Mouse (Mus musculus): ENCODE data around the gene Fut11. TPM values are rescaled to one million over a fixed set of nuclear protein-coding genes. Genes with fewer than 3 reads are reported as not detected.
"Not testable (repeated sequence)": the region's sequence is repeated elsewhere in the genome, so short reads cannot be mapped to it uniquely, and the experiment has no call there.

Fut11 gene
- polyA plus RNA-seq, 1 experiment, result 2.1 TPM

- Histone ChIP-seq H3K36me3 (ENCODE audit: control insufficient read depth, insufficient read depth, low read length) (no peaks in the 10 kb centered on the region), H3K4me1 (ENCODE audit: control insufficient read depth, insufficient read depth, low read length) (no peaks in the 10 kb centered on the region; the same call in 1 of the 2 replicates)
These were observed 8.1 kb downstream of the Fut11 start, which contains the start of gene Chchd1 for GRCm38 (mm10) chr14:20702741-20703381. Chchd1 (plus strand) TSS chr14:20703006.

DNA sequence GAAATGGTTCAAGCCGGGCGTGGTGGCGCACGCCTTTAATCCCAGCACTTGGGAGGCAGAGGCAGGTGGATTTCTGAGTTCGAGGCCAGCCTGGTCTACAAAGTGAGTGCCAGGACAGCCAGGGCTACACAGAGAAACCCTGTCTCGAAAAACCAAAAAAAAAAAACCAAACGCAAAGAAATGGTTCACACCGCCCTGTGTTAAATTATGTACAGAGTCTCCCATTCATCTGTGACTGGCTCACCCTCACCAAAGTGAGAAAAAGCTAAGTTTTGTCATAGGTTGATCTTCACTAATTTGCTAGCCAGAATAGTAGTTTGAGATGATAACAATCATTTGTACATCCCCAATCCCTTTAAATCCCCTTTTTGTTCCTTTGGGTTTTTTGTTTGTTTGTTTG lies 8.7 kb downstream of the Fut11 start:
- not testable (repeated sequence) for H3K4me1 ChIP-seq (ENCODE audit: control insufficient read depth, insufficient read depth, low read length); H3K36me3 ChIP-seq (ENCODE audit: control insufficient read depth, insufficient read depth, low read length); H3K27me3 ChIP-seq (ENCODE audit: control insufficient read depth, insufficient read depth, low read length)
- Histone ChIP-seq H3K4me3 (ENCODE audit: control insufficient read depth, low read depth, low read length) (peak overlapping the region; percentile 91), H3K27ac (ENCODE audit: control insufficient read depth, insufficient read depth, low read depth, low read length) (peak overlapping the region; percentile 75; the same call in 1 of the 2 replicates)

More at GRCm38 (mm10) chr14:20702741-20703381, 8.1 kb downstream of the Fut11 start, which contains the start of gene Chchd1:
- no peaks in the 10 kb centered on the region for H3K27me3 ChIP-seq (ENCODE audit: control insufficient read depth, insufficient read depth, low read length)
- peak within 1 kb of the TSS; percentile 91 for H3K4me3 ChIP-seq (ENCODE audit: control insufficient read depth, low read depth, low read length)
- H3K27ac ChIP-seq (ENCODE audit: control insufficient read depth, insufficient read depth, low read depth, low read length), result peak within 1 kb of the TSS; percentile 80
- TF ChIP-seq POLR2A (IDR thresholded peaks at IDR 0.05; ENCODE audit: control insufficient read depth, low read depth, low read length) (peak; percentile 96), CTCF (IDR thresholded peaks at IDR 0.05; ENCODE audit: control insufficient read depth, insufficient read depth, insufficient replicate concordance, low read depth, low read length) (no peak)

GRCm38 (mm10) chr14:20707201-20708190 lies 12.7 kb downstream of the Fut11 start, which contains the start of gene Zswim8:
Zswim8 (plus strand) TSS chr14:20707552.
- Histone ChIP-seq H3K4me3 (ENCODE audit: control insufficient read depth, low read depth, low read length) (peak within 1 kb of the TSS; percentile 94), H3K36me3 (ENCODE audit: control insufficient read depth, insufficient read depth, low read length) (no peaks in the 10 kb centered on the region; the same call in none of the 2 replicates), H3K27ac (ENCODE audit: control insufficient read depth, insufficient read depth, low read depth, low read length) (peak within 1 kb of the TSS; percentile 93), H3K4me1 (ENCODE audit: control insufficient read depth, insufficient read depth, low read length) (peaks cover 3% of the 10 kb centered on the region), H3K27me3 (ENCODE audit: control insufficient read depth, insufficient read depth, low read length) (no peaks in the 10 kb centered on the region)
- TF ChIP-seq CTCF (IDR thresholded peaks at IDR 0.05; ENCODE audit: control insufficient read depth, insufficient read depth, insufficient replicate concordance, low read depth, low read length) (peak; percentile 11; the same call in 1 of the 2 replicates), POLR2A (IDR thresholded peaks at IDR 0.05; ENCODE audit: control insufficient read depth, low read depth, low read length) (peak; percentile 69)

DNA sequence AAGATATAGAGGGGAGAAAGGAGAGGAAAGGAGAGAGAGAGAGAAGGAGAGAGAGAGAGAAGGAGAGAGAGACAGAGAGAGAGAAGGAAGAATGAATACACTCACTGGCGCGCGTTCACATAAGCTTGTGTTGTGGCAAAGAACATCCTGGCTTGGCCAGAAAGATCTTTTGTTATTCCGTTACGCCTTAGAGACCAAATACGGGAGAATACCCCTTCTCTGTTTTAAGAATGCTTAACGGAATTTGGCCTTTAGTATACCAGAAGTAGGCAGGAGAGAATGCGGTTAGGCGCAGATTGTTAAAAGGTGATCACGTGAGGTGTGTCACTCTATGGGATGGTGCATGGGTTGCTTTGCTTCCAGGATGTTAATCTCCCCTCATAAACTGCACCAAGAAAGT lies 13.5 kb downstream of the Fut11 start:
- no peaks in the 10 kb centered on the region; the same call in none of the 2 replicates for H3K36me3 ChIP-seq (ENCODE audit: control insufficient read depth, insufficient read depth, low read length)
- peak overlapping the region; percentile 93 for H3K27ac ChIP-seq (ENCODE audit: control insufficient read depth, insufficient read depth, low read depth, low read length)
- H3K4me3 ChIP-seq (ENCODE audit: control insufficient read depth, low read depth, low read length), result peak overlapping the region; percentile 94
- H3K27me3 ChIP-seq (ENCODE audit: control insufficient read depth, insufficient read depth, low read length), result no peaks in the 10 kb centered on the region
- no peak for TF ChIP-seq POLR2A (IDR thresholded peaks at IDR 0.05; ENCODE audit: control insufficient read depth, low read depth, low read length)
- peaks cover 3% of the 10 kb centered on the region for H3K4me1 ChIP-seq (ENCODE audit: control insufficient read depth, insufficient read depth, low read length)

GRCm38 (mm10) chr14:20713832-20714231 lies 19.1 kb downstream of the Fut11 start:
- peaks cover 12% of the 10 kb centered on the region for H3K36me3 ChIP-seq (ENCODE audit: control insufficient read depth, insufficient read depth, low read length)
- no peak overlapping the region for H3K27ac ChIP-seq (ENCODE audit: control insufficient read depth, insufficient read depth, low read depth, low read length)
- no peaks in the 10 kb centered on the region for H3K27me3 ChIP-seq (ENCODE audit: control insufficient read depth, insufficient read depth, low read length)
- no peak overlapping the region for H3K4me3 ChIP-seq (ENCODE audit: control insufficient read depth, low read depth, low read length)
- peaks cover 2% of the 10 kb centered on the region for H3K4me1 ChIP-seq (ENCODE audit: control insufficient read depth, insufficient read depth, low read length)
- TF ChIP-seq CTCF (IDR thresholded peaks at IDR 0.05; ENCODE audit: control insufficient read depth, insufficient read depth, insufficient replicate concordance, low read depth, low read length), result no peak
- no peak for TF ChIP-seq POLR2A (IDR thresholded peaks at IDR 0.05; ENCODE audit: control insufficient read depth, low read depth, low read length)

DNA sequence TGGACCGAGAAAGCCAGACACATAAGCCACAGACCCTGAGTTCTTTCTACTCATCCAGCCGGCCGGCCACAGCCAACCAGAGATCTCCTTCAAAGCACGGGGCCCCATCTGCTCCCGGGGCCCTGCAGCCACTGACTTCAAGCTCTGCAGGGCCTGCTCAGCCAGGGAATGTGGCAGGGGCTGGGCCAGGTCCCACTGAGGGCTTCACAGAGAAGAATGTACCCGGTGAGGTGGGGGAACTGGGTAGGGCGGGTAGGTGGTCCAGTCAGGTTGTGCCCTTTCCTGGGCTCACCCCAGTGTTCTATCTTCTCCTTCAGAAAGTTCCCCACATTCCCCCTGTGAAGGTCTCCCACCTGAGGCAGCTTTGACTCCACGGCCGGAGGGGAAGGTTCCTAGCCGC lies 23.7 kb downstream of the Fut11 start:
- no peaks in the 10 kb centered on the region for H3K4me1 ChIP-seq (ENCODE audit: control insufficient read depth, insufficient read depth, low read length)
- no peak overlapping the region for H3K4me3 ChIP-seq (ENCODE audit: control insufficient read depth, low read depth, low read length)
- TF ChIP-seq CTCF (IDR thresholded peaks at IDR 0.05; ENCODE audit: control insufficient read depth, insufficient read depth, insufficient replicate concordance, low read depth, low read length) (no peak), POLR2A (IDR thresholded peaks at IDR 0.05; ENCODE audit: control insufficient read depth, low read depth, low read length) (no peak)
- H3K27ac ChIP-seq (ENCODE audit: control insufficient read depth, insufficient read depth, low read depth, low read length), result no peak overlapping the region
- peaks cover 12% of the 10 kb centered on the region for H3K36me3 ChIP-seq (ENCODE audit: control insufficient read depth, insufficient read depth, low read length)
- H3K27me3 ChIP-seq (ENCODE audit: control insufficient read depth, insufficient read depth, low read length), result no peaks in the 10 kb centered on the region

GRCm38 (mm10) chr14:20719767-20720166 lies 25.0 kb downstream of the Fut11 start:
- Histone ChIP-seq H3K4me1 (ENCODE audit: control insufficient read depth, insufficient read depth, low read length) (no peaks in the 10 kb centered on the region), H3K4me3 (ENCODE audit: control insufficient read depth, low read depth, low read length) (no peak overlapping the region), H3K36me3 (ENCODE audit: control insufficient read depth, insufficient read depth, low read length) (peaks cover 7% of the 10 kb centered on the region), H3K27ac (ENCODE audit: control insufficient read depth, insufficient read depth, low read depth, low read length) (no peak overlapping the region), H3K27me3 (ENCODE audit: control insufficient read depth, insufficient read depth, low read length) (no peaks in the 10 kb centered on the region)
- TF ChIP-seq POLR2A (IDR thresholded peaks at IDR 0.05; ENCODE audit: control insufficient read depth, low read depth, low read length) (no peak), CTCF (IDR thresholded peaks at IDR 0.05; ENCODE audit: control insufficient read depth, insufficient read depth, insufficient replicate concordance, low read depth, low read length) (no peak)
